Mouse (Mus musculus) cerebral cortex, adult 2 months (tissue): ENCODE data around the gene Gm20538.

Experiments
- WGBS: fragments of 180-500 bp; shearing (Covaris S2); methylation state at CpG from one replicate; pipeline ENCODE4 v1.1.7; 2018; 5-methylcytosine and 5-hydroxymethylcytosine counted together

Gene Gm20538

DNA sequence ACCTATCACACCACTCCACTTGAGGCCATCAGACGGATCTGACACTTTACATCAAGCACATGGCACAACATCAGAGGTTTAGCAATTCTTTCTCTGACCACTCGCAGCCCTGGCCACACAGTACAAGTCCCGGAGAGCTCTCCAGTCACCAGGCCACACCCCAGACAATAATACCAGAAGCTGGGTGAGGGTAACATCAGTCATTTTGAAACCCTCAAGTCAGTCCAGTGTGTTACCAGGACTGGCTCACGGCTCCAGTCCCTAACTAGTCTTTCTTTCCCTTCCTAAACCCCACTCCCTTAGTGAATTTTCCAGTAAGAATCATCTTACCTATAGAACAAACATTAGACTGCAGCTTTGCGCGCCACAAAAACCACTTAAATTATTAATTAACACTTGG is 22.6 kb downstream of the Gm20538 start:
- WGBS = 92% methylated on average over 6 of the region's 6 CpGs

DNA sequence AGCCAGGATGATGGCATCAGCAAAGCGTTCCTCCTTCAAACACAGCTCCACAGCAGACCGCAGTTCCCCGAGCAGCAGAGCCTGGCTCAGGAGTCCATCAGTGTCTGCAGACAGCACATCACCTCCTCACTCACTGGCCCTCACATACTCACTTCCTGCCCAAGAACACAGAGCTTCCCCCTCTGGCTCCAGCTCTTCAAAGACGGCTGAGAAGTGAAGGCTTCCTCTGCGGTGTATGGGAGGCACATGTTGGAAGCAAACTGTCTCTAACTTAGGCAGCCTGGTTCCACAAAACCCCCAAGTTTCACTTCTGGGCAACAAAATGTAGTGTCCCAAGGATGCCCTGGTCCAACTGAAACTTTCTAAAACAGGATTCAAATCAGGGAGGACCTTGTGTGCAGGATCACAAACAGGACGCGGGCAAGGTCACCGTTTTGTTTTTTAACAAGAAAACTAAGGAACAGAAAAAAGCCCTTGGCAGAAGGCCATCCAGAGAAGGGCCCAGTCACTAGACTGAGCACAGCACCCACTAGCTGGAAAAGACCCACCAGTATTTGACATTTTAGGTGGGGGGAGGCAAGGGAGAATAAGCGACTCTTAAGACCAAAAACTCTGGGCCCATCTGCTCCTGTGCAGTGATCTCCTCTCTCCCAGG is 27.0 kb downstream of the Gm20538 start:
- WGBS = 77% methylated on average over 9 of the region's 9 CpGs

GRCm38 (mm10) chr19:44519152-44519551 is 33.5 kb downstream of the Gm20538 start:
- 55% methylated on average over 7 of the region's 7 CpGs for WGBS

DNA sequence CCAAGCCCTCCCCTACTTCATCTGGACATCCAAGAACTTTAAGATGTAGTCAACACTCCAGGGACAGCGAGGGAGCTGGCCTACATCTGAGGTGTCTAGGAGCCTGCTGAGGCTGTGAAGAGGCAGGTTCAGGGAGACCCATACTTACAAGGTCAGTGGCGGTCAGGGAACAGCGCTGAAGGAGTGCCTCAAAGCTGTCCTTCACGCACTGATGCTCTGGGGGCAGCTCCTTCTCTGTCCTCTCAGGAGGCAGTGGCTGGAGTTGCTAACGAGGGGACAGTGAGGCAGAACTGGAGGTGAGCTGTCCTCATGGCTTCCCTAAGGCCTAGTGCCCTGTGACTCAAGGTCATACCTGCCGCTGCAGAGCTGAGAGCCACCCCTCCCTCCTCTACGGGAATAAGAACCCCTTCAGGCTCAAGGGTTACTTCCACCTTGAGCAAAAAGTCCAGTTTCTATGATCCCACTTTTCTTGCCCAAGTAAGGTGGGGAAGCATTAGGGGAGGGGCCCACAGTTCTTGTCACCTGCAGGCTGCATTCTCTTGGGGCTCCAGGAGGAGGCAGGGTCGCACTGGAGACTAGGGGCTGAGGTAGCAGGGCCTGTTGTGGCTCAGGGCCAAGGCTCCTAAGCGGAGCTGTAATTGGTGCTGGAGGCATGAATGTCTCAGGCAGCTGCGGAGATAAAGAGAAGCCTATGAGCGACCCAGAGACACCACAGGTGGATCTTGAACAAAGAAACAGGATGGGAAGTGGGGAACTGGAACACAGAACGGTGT is 34.4 kb downstream of the Gm20538 start:
- WGBS = 73% methylated on average over 12 of the region's 12 CpGs

- WGBS = 70% methylated on average over 6 of the region's 6 CpGs
Observed at GRCm38 (mm10) chr19:44515769-44516168, 36.9 kb downstream of the Gm20538 start.

DNA sequence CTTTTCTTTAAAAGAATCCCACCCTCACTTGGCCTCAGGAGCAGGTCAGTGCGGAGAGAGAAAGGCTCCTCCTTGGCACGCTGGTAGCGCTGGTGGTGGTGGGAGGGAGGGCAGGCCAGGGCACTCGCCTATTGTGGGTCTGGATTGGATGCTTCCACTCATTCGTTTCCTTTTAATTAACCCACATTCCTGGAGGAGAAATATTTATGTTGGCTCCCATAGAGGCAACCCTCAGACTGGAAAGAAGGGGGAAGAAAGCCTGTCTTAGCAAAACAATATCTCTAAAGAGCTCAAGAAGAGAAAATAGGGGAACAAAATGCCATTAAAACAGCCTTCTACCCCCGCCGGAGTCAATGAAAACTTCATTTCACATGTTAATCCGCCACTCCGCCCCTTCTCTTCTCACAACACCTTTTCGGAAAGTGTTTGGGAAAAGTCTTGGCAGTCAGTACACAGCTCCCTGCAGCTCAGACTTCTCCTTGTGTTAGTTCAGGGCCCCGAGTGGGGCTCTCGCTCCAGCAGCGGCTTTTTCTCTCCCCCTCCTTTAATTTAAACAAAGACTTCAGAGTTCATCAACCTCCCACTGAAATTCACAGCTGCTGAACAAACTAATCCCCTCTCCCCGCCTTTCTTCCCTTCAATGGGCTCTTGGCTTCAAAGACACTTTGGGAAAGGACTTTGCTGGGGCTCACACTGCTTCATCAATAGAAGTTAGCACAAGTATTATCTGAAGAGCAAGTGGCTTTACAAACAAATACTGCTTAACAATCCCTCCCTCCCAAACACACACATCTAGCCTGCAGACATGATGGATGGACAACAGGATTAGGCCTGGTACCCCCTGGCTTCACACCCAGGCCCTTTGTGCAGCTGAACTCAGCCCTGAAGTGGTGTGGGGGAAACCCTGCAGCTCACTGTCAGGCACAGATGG is 37.8 kb downstream of the Gm20538 start:
- WGBS = 33% methylated on average over 14 of the region's 14 CpGs

- WGBS = 20% methylated on average over 7 of the region's 7 CpGs
Observed at GRCm38 (mm10) chr19:44513921-44514482, 38.6 kb downstream of the Gm20538 start.

- WGBS = 24% methylated on average over 11 of the region's 11 CpGs
Observed at GRCm38 (mm10) chr19:44513054-44513833, 39.4 kb downstream of the Gm20538 start.

- 36% methylated on average over 5 of the region's 5 CpGs for WGBS
Observed at GRCm38 (mm10) chr19:44512601-44513000, 40.0 kb downstream of the Gm20538 start.

- WGBS = 1% methylated on average over 66 of the region's 66 CpGs
Observed at GRCm38 (mm10) chr19:44511451-44512231, 41.0 kb downstream of the Gm20538 start.

DNA sequence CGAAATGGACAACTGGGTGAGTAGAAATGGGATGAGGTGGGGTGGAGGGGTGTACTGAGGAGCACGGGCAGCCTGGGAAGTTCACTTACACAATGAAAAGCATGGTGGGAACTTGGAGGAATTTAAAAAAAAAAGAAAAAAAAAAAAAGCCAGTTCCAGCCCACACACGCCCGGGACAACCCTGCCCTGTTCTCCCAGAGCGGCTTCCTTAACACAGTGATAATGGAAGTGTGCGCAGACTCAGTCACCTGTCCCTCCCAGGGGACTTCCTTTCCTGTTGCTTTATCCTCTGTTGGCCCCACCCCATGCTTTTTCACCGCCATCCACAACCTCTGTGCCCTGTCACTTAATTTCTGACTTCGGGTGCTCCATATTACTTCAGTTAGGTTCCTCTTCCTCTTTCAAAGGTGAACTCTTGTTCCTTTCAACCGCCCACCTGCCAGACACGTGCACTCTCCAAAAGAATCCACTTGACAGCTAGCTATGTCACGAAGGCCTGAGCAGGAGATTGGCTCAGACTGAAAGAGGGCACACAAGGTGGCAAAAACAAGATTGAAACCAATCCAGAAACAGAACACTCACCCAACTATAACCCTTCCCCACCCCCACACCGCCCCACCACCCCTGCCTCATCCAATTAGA is 42.0 kb downstream of the Gm20538 start:
- 7% methylated on average over 12 of the region's 12 CpGs for WGBS

DNA sequence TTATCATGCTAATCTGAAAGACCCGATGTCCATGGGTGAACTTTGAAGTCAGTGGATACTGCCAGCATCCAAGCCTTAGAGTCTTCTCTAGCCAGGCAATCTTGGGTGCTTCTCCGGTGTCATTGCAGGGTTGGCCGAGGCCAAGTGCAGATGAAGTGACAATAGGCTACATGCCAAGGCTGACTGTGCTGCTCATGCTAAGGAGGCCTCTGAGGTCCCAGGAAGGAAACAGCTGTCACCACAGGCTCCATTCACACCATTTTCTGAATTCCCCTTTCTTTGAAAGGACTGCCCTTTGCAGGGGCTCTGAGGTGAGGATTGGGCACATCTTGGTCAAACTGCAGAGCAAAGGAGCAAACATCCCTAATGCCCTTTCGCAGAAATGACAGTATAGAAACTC is 49.9 kb downstream of the Gm20538 start:
- WGBS = 72% methylated on average over 4 of the region's 4 CpGs

DNA sequence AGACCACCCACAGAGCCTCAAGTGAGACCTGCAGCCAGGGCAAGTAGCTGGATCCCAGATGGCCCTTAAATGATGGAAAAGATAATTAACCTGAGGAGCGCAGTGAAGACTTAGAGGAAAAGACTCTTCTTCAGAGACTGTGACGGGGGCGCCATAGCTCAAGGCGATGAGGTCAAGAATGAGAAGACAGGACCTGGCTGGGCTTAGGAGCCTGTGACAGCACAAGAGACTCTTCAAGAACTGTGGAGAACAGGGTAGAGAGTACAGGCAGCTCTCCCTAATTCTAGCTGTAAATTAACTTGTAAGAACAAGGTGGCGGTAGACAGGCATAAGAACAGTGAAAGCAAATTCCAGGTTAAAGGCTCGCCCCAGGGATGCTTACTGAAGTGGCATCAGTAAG is 50.7 kb downstream of the Gm20538 start:
- WGBS = 86% methylated on average over 6 of the region's 6 CpGs

DNA sequence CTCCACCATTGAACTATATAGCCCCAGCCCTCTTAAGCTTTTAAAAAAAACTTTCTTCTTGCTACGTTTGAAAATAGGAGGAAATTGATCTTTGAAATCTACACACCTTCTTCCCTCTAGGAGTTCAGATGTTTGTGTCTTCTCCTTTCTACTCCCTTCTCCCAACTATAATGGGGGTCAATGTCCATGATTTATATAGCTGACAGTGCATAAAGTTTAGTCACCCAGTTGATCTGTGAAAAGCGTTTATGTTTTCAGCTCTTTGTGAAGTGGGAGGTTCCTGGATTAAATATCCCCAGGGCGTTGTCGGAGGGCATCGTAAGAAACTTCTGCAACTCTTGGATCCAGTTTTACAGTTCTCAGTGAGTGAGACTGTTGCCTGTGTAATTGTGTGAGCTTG is 52.4 kb downstream of the Gm20538 start:
- 57% methylated on average over 5 of the region's 5 CpGs for WGBS

- 67% methylated on average over 6 of the region's 6 CpGs for WGBS
Observed at GRCm38 (mm10) chr19:44498936-44499335, 53.7 kb downstream of the Gm20538 start.

DNA sequence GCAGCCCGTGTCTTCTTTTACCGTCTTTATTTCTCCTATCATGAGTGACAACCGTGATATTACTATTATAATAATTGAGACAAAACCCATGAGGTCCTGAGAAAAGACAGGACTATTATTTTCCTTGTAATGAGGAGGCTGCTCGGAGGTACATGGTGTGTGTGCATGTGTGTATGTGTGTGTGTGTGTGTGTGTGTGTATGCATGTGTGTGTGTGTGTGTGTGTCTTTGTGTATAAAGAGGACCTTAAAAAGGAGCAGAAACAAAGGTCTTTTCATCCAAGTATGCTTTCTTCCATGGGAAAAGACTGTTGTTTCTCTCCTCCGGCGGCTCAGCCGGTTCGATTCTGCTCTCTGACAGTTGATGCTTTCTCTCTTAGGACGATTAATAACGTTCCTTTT is 55.7 kb downstream of the Gm20538 start:
- 58% methylated on average over 10 of the region's 10 CpGs for WGBS

DNA sequence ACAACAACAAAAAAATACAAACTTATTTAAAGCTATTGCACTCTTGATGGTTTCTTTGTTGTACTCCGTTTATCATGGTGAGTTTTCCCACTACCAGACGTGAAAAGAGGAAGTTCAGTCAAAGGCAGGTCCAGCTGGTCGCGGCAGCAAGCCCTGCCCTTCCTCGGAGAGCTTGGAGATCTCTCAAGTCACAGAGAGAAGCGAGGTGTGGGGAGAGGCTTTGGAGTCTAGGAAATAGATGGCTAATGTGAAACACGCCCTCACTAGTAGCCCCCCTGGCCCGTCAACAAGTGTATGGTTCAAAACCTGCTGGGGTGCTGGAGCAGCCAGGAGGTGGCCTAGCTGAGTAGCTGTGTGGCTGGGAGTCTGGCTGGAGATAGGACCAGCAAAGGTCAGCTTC is 56.1 kb downstream of the Gm20538 start:
- WGBS = 47% methylated on average over 8 of the region's 8 CpGs
